Mouse (Mus musculus) brain, embryonic 14.5 days (tissue): ENCODE results near the gene Adgrf5. TPM values are rescaled to one million over a fixed set of nuclear protein-coding genes. Genes with fewer than 3 reads are reported as not detected.

Experiments used
- DNase-seq: peaks from one replicate; pipeline ENCODE4 v3.0.0-alpha.2; 2011; ENCODE audit warnings: low read depth
- CTCF ChIP-seq: fragments of 200-500 bp; IDR thresholded peaks from 2 replicates; pipeline ENCODE4 v1.5.1; 2012; ENCODE audit warnings: inconsistent platforms, mild to moderate bottlenecking, moderate library complexity, borderline replicate concordance; ENCODE audit not compliant: insufficient read depth, insufficient read length; ENCODE audit errors: extremely low read depth
- POLR2A ChIP-seq: fragments of 200-500 bp; IDR thresholded peaks from 2 replicates; pipeline ENCODE4 v1.6.1; 2012; ENCODE audit warnings: mild to moderate bottlenecking, inconsistent platforms, borderline replicate concordance; ENCODE audit not compliant: poor library complexity, insufficient read depth, insufficient read length, severe bottlenecking; ENCODE audit errors: extremely low read depth
- polyA plus RNA-seq: library from polyadenylated mRNA; depleted of rRNA; stranded (reverse); fragments of >200 nt; gene quantifications from 2 replicates; pipeline ENCODE4 v1.2.3, GENCODE M21; 2012

Gene Adgrf5
- polyA plus RNA-seq, 1 experiment = 12.5 TPM

DNA sequence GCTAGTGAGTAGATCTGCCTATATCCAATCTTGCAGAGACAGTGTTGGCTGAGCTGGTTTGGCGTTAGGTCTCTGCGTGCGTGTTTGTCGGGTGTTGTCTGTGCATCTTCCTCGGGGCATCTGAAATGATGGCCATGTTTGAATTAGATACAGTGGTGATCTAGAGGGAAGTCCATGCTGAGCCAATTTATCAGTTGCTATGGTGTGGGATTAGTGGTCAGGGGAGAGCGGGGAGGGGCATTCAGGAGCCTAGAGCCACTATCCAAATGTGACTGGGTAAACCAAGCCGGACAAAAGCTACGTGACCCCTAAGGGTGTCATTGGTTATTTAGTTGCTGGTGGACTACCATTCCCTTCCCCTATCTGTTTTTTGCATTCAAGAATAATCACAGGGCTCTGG is 33.4 kb downstream of the Adgrf5 start:
- TF ChIP-seq POLR2A = no peak
- no peak for TF ChIP-seq CTCF
- DNase-seq = no peak

DNA sequence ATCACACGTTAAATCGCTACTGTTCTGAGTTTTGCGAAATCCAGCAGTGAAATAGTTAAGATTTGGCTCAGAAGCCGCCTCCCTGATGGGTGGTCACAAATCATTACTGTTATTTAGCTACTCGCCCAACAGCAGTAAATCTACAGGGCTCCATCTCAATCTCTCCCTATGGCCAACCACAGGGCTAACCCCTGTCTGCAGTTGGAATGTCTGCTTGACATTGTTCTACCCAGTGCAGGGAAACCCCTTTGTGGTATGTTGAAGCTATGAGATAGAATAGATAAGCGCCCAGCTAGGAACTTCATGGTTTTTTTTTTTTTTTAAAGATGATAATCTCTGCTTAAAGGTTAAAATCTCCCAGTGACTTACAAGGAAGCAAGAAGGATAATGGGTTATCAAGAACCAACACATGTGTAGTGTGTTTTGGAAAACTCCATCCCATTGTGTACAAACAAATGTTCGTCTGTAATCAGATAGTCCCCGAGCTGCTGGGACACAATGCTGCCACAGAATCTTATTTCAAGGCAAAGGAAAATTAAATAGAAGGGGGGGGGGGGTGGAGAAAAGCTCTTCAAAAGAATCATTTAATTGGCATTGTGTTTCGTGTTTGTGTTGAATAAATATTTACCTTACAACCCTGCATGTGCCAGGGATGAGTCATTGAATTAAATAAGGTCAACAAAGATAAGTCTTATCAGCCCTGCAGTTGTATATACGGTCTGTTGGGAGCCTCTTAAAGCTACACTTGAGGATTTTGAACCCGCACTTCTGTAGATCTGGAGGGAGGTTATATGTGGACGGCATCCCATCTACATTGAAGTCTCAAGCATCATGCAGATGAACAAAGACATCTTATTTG is 35.4 kb downstream of the Adgrf5 start:
- no peak for TF ChIP-seq CTCF
- TF ChIP-seq POLR2A = no peak
- DNase-seq = no peak

DNA sequence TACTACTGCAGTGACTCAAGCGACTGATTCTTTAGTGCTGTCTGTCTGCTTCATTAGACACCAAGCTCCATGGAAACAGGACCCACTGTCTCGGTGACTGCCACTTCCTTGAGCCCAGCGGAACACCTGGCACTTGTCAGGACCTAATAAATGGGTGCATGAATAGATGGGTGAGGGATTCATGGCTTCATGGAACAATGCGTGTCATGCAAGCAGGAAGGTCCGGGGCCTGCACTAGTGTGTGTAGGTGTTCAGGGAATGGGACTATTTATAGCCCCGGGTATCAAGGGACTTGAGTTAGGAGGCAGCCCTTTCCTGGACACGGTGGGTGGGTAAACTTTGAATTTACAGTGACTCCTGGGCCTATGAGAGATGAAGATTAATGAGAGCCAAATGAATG is 38.4 kb downstream of the Adgrf5 start:
- TF ChIP-seq CTCF (no peak), POLR2A (no peak)
- DNase-seq = no peak

DNA sequence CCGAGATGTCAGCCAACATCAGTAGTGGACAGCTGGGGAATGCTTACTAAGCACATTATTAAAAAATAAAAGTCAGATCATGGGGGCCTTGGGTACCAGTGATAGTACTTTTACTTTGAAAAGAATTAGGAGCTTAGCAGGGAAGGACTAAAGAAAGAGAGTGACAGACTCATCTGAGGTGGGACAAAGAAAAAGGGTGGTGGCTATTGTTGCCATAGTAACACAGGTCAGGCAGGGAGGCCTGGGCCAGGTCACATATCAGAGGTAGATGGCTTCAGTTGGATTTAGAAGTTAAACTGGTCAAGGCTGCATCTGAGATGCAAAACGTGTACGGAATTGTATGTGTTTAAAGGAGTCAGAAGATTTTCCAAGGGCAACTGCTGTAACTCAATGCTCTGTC is 38.9 kb downstream of the Adgrf5 start:
- no peak for TF ChIP-seq CTCF
- TF ChIP-seq POLR2A = no peak
- DNase-seq = no peak

DNA sequence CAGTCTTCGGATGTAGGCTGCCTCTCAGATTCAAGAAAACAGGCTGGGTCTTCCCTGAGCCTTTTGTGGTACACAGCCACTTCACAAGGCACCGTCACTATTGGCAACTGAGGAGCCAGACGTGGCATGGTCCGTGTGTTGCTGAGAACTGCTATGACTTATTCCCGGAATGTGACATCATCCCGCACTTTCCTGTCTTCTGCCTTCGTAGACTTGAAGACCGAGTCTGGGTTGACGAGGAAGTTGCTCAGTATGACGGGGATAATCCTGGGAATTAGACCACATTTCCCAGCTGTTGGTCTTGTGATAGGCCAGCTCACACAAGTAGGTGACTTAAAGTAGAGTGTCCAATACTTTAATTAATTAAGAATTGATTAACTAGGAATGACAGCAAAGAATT is 40.2 kb downstream of the Adgrf5 start:
- peak; percentile 26 for DNase-seq
- TF ChIP-seq POLR2A = no peak
- TF ChIP-seq CTCF = no peak

DNA sequence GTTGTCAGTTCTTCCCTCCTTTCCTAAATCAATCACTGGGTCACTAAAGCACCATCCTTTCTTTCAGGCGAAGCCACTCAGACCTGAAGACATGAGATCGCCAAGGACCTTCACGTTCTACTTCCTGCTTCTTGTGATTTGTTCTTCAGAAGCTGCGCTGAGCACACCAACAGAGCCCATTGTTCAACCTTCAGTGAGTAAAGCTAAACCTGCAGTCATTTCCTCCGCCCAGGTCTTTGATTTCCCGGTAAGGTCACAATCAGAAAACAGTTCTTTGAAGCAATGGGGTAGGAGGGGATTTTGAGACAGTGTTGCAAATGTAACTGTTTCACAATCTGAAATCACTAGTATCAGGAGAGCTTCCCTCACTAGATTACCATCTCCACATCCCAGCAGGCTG is 43.6 kb downstream of the Adgrf5 start:
- no peak for DNase-seq
- TF ChIP-seq POLR2A (no peak), CTCF (no peak)

DNA sequence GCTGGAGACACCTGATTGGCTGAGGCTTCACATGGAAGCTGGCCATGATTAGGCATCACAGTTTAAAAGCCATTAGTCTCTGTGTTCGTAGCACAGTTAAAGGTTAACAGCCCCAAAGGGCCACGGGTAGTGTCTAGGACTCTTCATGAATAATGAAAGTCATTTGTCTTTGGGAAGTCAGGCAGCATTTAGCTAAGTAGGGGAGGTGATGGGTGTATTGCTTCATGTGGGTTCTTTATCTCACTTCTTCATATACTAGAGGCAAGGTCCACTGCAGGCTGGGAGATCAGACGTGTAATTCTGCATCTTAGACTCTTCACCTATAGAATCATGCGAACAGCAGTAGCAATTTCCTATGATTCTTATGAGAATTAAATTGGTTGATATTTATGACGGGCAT is 44.2 kb downstream of the Adgrf5 start:
- TF ChIP-seq POLR2A = no peak
- no peak for DNase-seq

DNA sequence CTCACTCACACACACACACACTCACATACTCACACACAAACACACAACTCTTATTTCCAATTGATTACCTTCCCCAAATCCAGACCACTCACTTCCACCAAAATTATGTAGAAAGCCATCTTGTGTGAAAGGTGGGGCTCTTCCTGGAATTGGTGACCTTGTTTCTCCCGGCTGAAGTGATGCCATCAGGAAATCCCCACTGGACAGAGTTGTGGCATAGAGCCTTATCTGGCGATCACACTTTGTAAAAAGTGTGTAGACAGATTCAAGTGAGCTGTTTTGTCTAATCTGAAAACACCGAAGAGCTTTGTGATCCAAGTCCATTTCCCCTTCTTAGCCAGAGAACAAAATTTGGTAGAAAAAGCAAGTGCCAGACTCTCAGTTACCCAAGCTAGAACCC is 46.1 kb downstream of the Adgrf5 start:
- no peak for DNase-seq
- TF ChIP-seq CTCF = no peak
- no peak for TF ChIP-seq POLR2A

DNA sequence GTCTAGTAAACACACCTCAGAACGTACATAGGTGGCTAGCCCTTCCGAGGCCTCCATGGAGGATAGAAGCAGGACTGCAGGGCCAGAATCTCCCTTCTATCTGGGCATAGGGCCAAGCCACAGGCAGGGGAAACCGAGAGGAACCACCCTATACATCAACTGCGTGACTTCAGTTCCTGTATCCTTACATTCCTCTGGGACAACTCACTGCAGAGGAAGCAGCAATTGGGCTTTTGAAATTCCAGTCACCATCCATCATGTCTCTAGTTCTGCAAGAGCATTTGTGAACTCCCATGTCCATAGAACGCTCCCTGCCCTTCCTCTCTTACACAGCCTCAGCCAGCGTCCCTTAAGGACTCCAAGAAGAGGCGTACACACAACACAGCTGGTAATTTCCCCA is 47.3 kb downstream of the Adgrf5 start:
- TF ChIP-seq CTCF = no peak
- no peak for TF ChIP-seq POLR2A
- DNase-seq = no peak

DNA sequence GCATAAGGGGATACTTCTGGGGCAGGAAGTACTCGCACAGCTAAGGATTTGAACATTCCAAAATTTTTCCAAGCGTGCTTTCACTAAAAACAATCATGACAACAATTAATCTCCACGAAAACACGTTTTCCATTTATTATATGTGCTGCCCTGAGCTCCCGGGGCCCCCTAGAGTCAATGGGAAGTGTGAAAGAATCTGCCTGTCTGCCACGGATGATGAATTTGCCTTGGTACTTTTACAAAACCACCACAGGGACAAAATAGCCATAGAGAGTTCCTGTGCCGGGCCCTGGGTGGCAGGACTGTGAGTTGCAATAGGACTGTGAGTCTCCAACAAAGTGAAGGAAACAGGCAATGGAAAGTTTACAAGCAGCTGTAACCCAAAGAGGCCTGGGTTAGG is 52.9 kb downstream of the Adgrf5 start:
- no peak for DNase-seq
- TF ChIP-seq POLR2A = no peak
- TF ChIP-seq CTCF = no peak

DNA sequence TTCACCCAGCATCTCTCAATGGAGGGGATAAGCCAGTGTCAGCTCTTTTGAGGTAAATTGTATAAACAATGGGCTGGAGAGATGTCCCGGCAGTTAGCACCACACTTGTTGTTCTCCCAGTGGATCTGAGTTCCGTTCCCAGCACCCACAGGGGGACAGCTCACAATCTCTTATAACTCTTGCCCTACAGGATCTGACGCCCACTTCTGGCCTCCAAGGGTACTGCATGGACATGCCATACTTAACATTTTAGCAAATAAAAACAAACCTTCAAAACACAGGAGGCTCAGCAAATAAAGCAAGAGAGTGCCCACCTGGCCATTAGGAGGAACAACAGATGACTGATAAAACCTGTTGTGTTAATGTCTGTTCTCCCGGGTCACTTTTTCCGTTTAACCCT is 59.0 kb downstream of the Adgrf5 start:
- DNase-seq = no peak
- TF ChIP-seq CTCF (peak; percentile 22; the same call in 1 of the 2 replicates), POLR2A (no peak)

DNA sequence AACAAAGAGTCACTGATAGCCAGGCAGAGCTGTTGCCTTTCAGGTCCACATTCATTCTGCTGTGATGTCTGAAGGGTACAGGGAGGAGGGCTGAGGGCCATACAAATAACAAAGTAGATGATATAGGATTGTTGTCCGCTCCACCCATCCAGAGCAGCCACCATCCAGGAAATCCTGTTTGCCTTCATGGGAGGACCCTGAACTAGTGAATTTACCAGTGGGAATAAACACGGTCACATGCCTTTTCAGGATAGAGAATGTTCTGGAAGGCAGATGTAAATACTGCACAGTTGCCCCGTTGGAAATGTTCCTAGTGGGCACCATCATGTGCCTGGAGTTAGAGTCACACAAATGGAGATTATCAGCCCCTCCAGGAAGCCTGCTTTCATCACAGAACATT is 60.1 kb downstream of the Adgrf5 start:
- no peak for TF ChIP-seq POLR2A
- TF ChIP-seq CTCF = no peak
- no peak for DNase-seq
